Comparison of ENCODE assay signal across 7 mouse cellular contexts in the genomic region with DNA sequence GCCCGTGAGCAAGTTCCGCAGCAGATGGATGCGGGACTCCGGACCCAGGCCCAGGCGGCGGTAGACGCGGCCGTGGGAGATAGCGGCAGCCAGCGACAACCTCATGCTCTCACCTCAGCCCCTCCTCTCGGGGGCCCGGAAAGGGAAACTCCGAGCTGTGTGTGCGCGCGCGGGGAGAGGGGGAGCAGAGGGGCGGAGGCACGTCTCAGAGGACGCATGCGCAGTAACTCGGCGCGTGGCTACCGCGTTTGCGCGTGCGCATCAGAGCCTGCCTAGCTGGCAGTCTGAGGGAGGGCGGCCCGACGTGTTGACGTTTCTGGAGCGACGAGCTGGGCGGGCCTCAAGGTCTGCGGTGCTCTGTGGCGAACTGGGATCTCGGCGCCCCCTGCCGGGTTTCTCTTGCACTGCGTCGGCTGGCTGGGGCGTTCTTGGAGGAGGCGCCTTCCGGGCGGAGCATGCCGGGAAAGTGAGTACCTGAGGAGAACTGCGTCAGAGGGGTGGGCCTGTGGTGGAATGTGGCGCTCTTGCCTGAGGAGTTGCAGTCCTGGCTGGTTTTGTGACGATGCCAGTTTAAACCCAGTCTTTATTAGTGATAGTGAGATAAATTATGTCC. TPM values are rescaled to one million over a fixed set of nuclear protein-coding genes. Genes with fewer than 3 reads are reported as not detected.
DNase-seq lines count a peak whose midpoint lies in the region; ATAC-seq and TF ChIP-seq lines count a peak whose summit lies in the region.

A gene (minus strand): TSS at position 223 of the 613 bp plus-strand sequence.

- peak; percentile 99 for ATAC-seq in intestine, postnatal 0 days
- ATAC-seq in midbrain, embryonic 12.5 days (ENCODE audit: low FRiP score, low read depth) = peak; percentile 98

- peak within 1 kb of the TSS; percentile 96 for H3K27ac ChIP-seq in embryonic facial prominence, embryonic 10.5 days (replicated peaks)
- H3K27ac ChIP-seq in intestine, postnatal 0 days (ENCODE audit: low read depth, low read length) = peak within 1 kb of the TSS; percentile 71
- H3K27ac ChIP-seq in midbrain, embryonic 12.5 days (replicated peaks) = peak within 1 kb of the TSS; percentile 75
- peak within 1 kb of the TSS; percentile 55 for H3K27ac ChIP-seq in small intestine, adult 2 months (ENCODE audit: insufficient read depth, low read depth, low read length)

- H3K4me1 ChIP-seq in embryonic facial prominence, embryonic 10.5 days = peaks cover 9% of the 10 kb centered on the region
- no peaks in the 10 kb centered on the region; the same call in 1 of the 2 replicates for H3K4me1 ChIP-seq in intestine, postnatal 0 days (replicated peaks; ENCODE audit: control insufficient read depth, insufficient read depth, low read length)
- H3K4me1 ChIP-seq in midbrain, embryonic 12.5 days = peaks cover 8% of the 10 kb centered on the region
- peaks cover 4% of the 10 kb centered on the region; the same call in 1 of the 2 replicates for H3K4me1 ChIP-seq in small intestine, adult 2 months (ENCODE audit: control insufficient read depth, insufficient read depth, insufficient read length, low read length)

- under 1% methylated on average over 52 of the region's 52 CpGs for WGBS in embryonic facial prominence, embryonic 10.5 days
- WGBS in intestine, postnatal 0 days = under 1% methylated on average over 52 of the region's 52 CpGs
- WGBS in midbrain, embryonic 12.5 days = under 1% methylated on average over 52 of the region's 52 CpGs
- under 1% methylated on average over 52 of the region's 52 CpGs for WGBS in small intestine, adult 2 months

- peak within 1 kb of the TSS; percentile 67 for H3K9ac ChIP-seq in intestine, postnatal 0 days (ENCODE audit: low read depth, low read length)
- H3K9ac ChIP-seq in midbrain, embryonic 12.5 days (replicated peaks) = peak within 1 kb of the TSS; percentile 83

- peak within 1 kb of the TSS; percentile 87 for H3K4me3 ChIP-seq in embryonic facial prominence, embryonic 10.5 days
- H3K4me3 ChIP-seq in intestine, postnatal 0 days (ENCODE audit: low read depth, low read length) = peak within 1 kb of the TSS; percentile 67
- H3K4me3 ChIP-seq in midbrain, embryonic 12.5 days = peak within 1 kb of the TSS; percentile 63
- H3K4me3 ChIP-seq in small intestine, adult 2 months (ENCODE audit: low read depth, low read length) = peak within 1 kb of the TSS; percentile 77

- no peaks in the 10 kb centered on the region for H3K9me3 ChIP-seq in embryonic facial prominence, embryonic 10.5 days
- H3K9me3 ChIP-seq in intestine, postnatal 0 days (ENCODE audit: control insufficient read depth) = no peaks in the 10 kb centered on the region
- no peaks in the 10 kb centered on the region for H3K9me3 ChIP-seq in midbrain, embryonic 12.5 days

- intact Hi-C loops in left cerebral cortex, postnatal 4 days (cut with DNase I) = loop anchor here (5.0 to 10.0 kb wide), 2 partner anchors 259 to 1234 kb away; a partner anchor contains a TSS

- no peaks in the 10 kb centered on the region for H3K27me3 ChIP-seq in embryonic facial prominence, embryonic 10.5 days (replicated peaks; ENCODE audit: low read depth, poor library complexity, severe bottlenecking)
- H3K27me3 ChIP-seq in intestine, postnatal 0 days (replicated peaks; ENCODE audit: control insufficient read depth, insufficient read depth, low read length) = no peaks in the 10 kb centered on the region
- H3K27me3 ChIP-seq in midbrain, embryonic 12.5 days = no peaks in the 10 kb centered on the region
- H3K27me3 ChIP-seq in small intestine, adult 2 months (ENCODE audit: control insufficient read depth, insufficient read depth, low read length) = no peaks in the 10 kb centered on the region

- no peak; the same call in 1 of the 2 replicates for TF ChIP-seq POLR2A in small intestine, adult 2 months (IDR thresholded peaks at IDR 0.05; ENCODE audit: low read depth, low read length)

- peak; percentile 97 for TF ChIP-seq CTCF in intestine, postnatal 0 days (IDR thresholded peaks at IDR 0.05; ENCODE audit: low read depth)
- peak; percentile 88 for TF ChIP-seq CTCF in small intestine, adult 2 months (IDR thresholded peaks at IDR 0.05; ENCODE audit: extremely low read depth, insufficient read length, insufficient replicate concordance, low read depth, low read length)

- DNase-seq in adrenal gland, postnatal 10 days = peak; percentile 100
- peak; percentile 100 for DNase-seq in embryonic facial prominence, embryonic 10.5 days (ENCODE audit: low spot score)
- peak; percentile 72 for DNase-seq in gonadal fat pad, adult 2 months (ENCODE audit: low read depth)
- DNase-seq in left cerebral cortex, postnatal 4 days = peak; percentile 100

- H3K4me2 ChIP-seq in intestine, postnatal 0 days (replicated peaks; ENCODE audit: low read depth) = peak within 1 kb of the TSS; percentile 70
- peak within 1 kb of the TSS; percentile 74 for H3K4me2 ChIP-seq in midbrain, embryonic 12.5 days (replicated peaks)

- H3K36me3 ChIP-seq in embryonic facial prominence, embryonic 10.5 days (replicated peaks) = peaks cover 33% of the 10 kb centered on the region
- peaks cover 15% of the 10 kb centered on the region; the same call in 1 of the 2 replicates for H3K36me3 ChIP-seq in intestine, postnatal 0 days (ENCODE audit: control insufficient read depth, insufficient read depth)
- H3K36me3 ChIP-seq in midbrain, embryonic 12.5 days = peaks cover 11% of the 10 kb centered on the region
- H3K36me3 ChIP-seq in small intestine, adult 2 months (ENCODE audit: control insufficient read depth, insufficient read depth, low read length) = peaks cover 5% of the 10 kb centered on the region

RNA-seq across cellular contexts. Expression of the gene that starts here (rescaled TPM):
- total RNA-seq in adrenal gland, postnatal 10 days (2021) = 100 to 1,000 TPM; 208 to 232 TPM
- polyA plus RNA-seq in embryonic facial prominence, embryonic 10.5 days (2016; fragmentation: Nextera tagmentation; extraction: Ambion mirVana) = 329 and 340 TPM in 2 replicates
- polyA plus RNA-seq in gonadal fat pad, adult 2 months (2012; rRNA removed) = 306 and 351 TPM in 2 replicates
- 255 and 275 TPM in 2 replicates for polyA plus RNA-seq in intestine, postnatal 0 days (2015; fragmentation: Nextera tagmentation; extraction: Ambion mirVana)
- total RNA-seq in left cerebral cortex, postnatal 4 days (2021) = 10 to 100 TPM; 76.5 to 87.4 TPM
- 220 and 231 TPM in 2 replicates for polyA plus RNA-seq in midbrain, embryonic 12.5 days (2016; fragmentation: Nextera tagmentation; extraction: Ambion mirVana)
- polyA plus RNA-seq in small intestine, adult 2 months (2012; rRNA removed) = 125 and 127 TPM in 2 replicates

Comparison
In these comparisons a context has a peak if more than half of its experiments do, and no peak if none do; other contexts are left out.
1. Peak in every context shown above with its lines: DNase-seq, ATAC-seq, H3K4me3 ChIP-seq and H3K27ac ChIP-seq.